Mouse (Mus musculus) midbrain, embryonic 10.5 days (tissue): Measurements from ENCODE around the gene Nme7. TPM values are rescaled to one million over a fixed set of nuclear protein-coding genes. Genes with fewer than 3 reads are reported as not detected.

ENCODE experiments used
- DNase-seq: peaks from one replicate; pipeline ENCODE4 v3.0.0-alpha.2; 2017; ENCODE audit warnings: low spot score
- H3K27ac ChIP-seq: fragments of 300-500 bp; sonication (generic); replicated peaks from 2 replicates; pipeline ENCODE4 v1.5.1; 2016; ENCODE audit warnings: mild to moderate bottlenecking
- H3K27me3 ChIP-seq: fragments of 300-500 bp; sonication (generic); 2 replicates; pipeline ENCODE4 v1.6.1; 2016; ENCODE audit warnings: low read depth, mild to moderate bottlenecking; ENCODE audit not compliant: poor library complexity, severe bottlenecking
- H3K36me3 ChIP-seq: fragments of 300-500 bp; sonication (generic); 2 replicates; pipeline ENCODE4 v1.6.1; 2016; ENCODE audit warnings: mild to moderate bottlenecking, moderate library complexity
- H3K4me1 ChIP-seq: fragments of 300-500 bp; sonication (generic); 2 replicates; pipeline ENCODE4 v1.6.1; 2016
- H3K4me3 ChIP-seq: fragments of 300-500 bp; sonication (generic); 2 replicates; pipeline ENCODE4 v1.5.1; 2016; ENCODE audit warnings: mild to moderate bottlenecking, moderate library complexity
- H3K9me3 ChIP-seq: fragments of 300-500 bp; sonication (generic); replicated peaks from 2 replicates; pipeline ENCODE4 v1.6.1; 2016; ENCODE audit warnings: mild to moderate bottlenecking
- WGBS: fragments of 180-500 bp; shearing (Covaris S2); methylation state at CpG from one replicate; pipeline ENCODE4 v1.1.7; 2016; 5-methylcytosine and 5-hydroxymethylcytosine counted together
- polyA plus RNA-seq: library from polyadenylated mRNA; unstranded; fragments of >200 nt; fragmentation: Nextera tagmentation; extraction: Ambion mirVana; gene quantifications from 2 replicates; pipeline ENCODE4 v1.2.1, GENCODE M21; 2016

The Nme7 gene
- polyA plus RNA-seq, 1 experiment from 2014 or later = 36.3 TPM

DNA sequence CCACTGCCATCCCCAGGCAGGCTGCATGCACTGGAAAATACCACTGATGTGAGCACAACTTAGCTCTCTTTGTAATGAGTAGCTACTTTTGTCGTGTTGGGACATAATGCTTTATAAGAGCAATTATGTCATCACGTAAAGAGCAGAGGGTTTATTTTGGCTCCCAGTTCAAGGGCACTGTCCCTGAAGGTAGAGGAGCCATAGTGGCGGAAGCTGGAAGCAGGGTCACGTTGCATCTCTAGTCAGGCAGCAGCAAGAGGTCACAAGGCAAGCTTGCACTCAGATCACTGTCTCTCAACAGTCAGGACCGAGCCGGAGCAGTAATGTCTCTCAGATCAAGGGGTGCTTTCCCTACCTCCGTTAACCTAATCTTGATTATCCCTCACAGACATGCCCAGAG lies 123.9 kb downstream of the Nme7 start:
- no peak overlapping the region for H3K27ac ChIP-seq
- H3K36me3 ChIP-seq = no peaks in the 10 kb centered on the region
- no peaks in the 10 kb centered on the region for H3K9me3 ChIP-seq
- no peaks in the 10 kb centered on the region for H3K4me1 ChIP-seq
- DNase-seq = no peak
- H3K4me3 ChIP-seq = no peak overlapping the region
- H3K27me3 ChIP-seq = no peaks in the 10 kb centered on the region
- WGBS = 85% methylated on average over 7 of the region's 7 CpGs

DNA sequence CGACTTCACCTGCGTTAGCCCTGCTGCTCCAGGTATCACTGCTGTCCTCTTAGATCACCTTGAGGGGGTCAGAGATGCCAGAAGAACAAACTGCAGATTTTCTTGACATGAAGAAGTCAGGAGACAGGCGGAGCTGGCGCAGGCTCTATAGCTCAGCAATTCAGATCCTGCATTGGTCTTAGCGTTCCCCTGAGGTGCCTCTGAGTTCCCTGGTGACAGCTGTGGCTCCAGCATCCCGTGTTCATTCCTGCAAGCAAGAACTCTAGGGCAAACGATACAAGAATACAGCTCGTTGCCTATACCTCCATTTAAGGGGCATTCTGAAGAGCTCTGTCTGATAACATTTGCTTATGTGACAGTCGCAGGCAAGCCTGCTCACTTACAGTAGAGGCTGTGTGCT lies 124.7 kb downstream of the Nme7 start:
- Histone ChIP-seq H3K4me1 (no peaks in the 10 kb centered on the region), H3K9me3 (no peaks in the 10 kb centered on the region), H3K27ac (no peak overlapping the region), H3K27me3 (no peaks in the 10 kb centered on the region), H3K36me3 (no peaks in the 10 kb centered on the region), H3K4me3 (no peak overlapping the region)
- DNase-seq = no peak
- 93% methylated on average over 9 of the region's 9 CpGs for WGBS

DNA sequence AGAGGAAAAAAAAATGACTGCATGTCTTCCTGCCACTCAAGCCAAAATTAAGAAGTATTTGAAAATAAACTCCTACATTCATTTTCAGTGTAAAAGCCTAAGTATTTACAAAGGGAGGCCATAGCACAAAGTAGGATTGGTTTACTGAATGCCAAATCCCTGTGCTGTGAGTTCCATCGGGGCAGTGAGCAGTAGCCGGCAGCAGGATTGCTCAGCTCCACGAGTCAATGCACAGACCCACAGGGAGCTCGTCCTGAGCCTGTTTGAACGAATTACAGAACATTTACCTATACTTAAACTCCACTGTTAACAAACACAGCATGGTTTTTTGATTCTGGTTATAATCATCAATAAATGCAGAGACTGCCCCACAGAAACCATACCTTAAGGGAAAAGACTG lies 128.7 kb downstream of the Nme7 start:
- DNase-seq = no peak
- no peaks in the 10 kb centered on the region for H3K4me1 ChIP-seq
- H3K27me3 ChIP-seq = no peaks in the 10 kb centered on the region
- H3K36me3 ChIP-seq = peaks cover 30% of the 10 kb centered on the region
- no peaks in the 10 kb centered on the region for H3K9me3 ChIP-seq
- H3K27ac ChIP-seq = no peak overlapping the region
- WGBS = 87% methylated on average over 5 of the region's 5 CpGs
- no peak overlapping the region for H3K4me3 ChIP-seq

DNA sequence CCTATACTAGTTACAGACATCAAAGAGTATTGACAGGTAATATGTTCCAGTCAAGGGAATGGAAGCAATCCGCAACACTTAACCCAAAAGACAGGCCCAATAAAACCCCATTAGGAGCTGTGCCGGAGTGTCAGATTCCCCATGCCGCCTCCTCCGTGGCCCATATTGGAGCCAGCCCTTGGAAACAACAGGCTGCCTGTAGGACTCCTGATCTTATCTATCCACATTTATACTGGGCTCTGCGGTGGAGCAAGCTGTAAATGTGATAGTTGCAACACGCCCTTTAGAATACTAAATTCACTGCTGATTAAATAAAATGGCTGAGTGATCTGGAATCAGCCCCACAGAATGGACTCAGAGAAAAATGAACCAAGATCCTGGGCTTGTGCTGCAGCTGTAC lies 130.1 kb downstream of the Nme7 start:
- WGBS = 88% methylated on average over 6 of the region's 6 CpGs
- Histone ChIP-seq H3K4me1 (no peaks in the 10 kb centered on the region), H3K9me3 (no peaks in the 10 kb centered on the region), H3K27me3 (no peaks in the 10 kb centered on the region), H3K36me3 (peaks cover 44% of the 10 kb centered on the region), H3K4me3 (no peak overlapping the region), H3K27ac (no peak overlapping the region)
- DNase-seq = no peak

DNA sequence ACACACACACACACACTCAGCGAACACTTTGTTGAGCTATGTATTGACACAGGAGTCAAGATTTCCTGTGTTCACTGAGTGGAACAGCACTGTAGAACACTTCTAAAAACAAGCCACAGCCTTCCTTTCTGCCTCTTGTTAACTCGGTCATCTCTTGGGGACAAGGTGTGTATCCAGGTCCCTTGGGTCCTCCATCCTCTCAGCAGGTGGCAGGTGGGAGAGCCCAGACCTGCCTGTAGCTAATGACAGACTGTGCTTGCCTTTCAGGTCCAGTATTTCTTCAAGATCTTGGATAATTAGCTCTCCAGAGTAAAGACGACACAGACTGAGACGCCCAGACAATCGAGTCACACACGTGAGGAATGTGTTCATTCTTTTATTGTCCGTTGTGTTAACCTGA lies 132.8 kb downstream of the Nme7 start:
- Histone ChIP-seq H3K36me3 (peaks cover 71% of the 10 kb centered on the region), H3K27ac (no peak overlapping the region)
- WGBS = 89% methylated on average over 7 of the region's 7 CpGs

DNA sequence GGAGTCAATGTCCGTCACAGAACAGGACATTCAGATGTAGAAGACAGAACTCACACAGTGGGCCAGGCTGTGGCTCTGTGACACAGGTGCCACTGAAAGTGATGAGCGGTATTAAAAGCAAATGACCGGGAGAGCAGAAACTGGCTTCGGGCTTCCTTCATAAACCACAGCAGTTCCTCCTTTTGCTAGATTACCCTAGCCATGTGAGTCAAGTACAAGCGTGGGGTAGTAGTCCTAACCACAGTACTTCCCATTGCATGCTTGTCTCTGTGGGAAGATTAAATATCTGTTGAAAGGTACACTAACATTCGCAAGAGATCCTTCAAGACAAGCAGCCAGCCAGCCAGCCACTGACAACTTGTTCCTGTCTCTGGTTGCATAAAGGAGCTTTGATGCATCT lies 136.3 kb downstream of the Nme7 start:
- DNase-seq = no peak
- Histone ChIP-seq H3K27me3 (no peaks in the 10 kb centered on the region), H3K4me3 (no peak overlapping the region), H3K4me1 (peaks cover 8% of the 10 kb centered on the region), H3K36me3 (peaks cover 96% of the 10 kb centered on the region), H3K9me3 (no peaks in the 10 kb centered on the region), H3K27ac (no peak overlapping the region)
- WGBS = 95% methylated on average over 6 of the region's 6 CpGs

More for the DNA sequence above, 132.8 kb downstream of the Nme7 start:
- H3K27me3 ChIP-seq = no peaks in the 10 kb centered on the region
- peaks cover 4% of the 10 kb centered on the region for H3K4me1 ChIP-seq
- no peak for DNase-seq
- no peaks in the 10 kb centered on the region for H3K9me3 ChIP-seq
- H3K4me3 ChIP-seq = no peak overlapping the region

DNA sequence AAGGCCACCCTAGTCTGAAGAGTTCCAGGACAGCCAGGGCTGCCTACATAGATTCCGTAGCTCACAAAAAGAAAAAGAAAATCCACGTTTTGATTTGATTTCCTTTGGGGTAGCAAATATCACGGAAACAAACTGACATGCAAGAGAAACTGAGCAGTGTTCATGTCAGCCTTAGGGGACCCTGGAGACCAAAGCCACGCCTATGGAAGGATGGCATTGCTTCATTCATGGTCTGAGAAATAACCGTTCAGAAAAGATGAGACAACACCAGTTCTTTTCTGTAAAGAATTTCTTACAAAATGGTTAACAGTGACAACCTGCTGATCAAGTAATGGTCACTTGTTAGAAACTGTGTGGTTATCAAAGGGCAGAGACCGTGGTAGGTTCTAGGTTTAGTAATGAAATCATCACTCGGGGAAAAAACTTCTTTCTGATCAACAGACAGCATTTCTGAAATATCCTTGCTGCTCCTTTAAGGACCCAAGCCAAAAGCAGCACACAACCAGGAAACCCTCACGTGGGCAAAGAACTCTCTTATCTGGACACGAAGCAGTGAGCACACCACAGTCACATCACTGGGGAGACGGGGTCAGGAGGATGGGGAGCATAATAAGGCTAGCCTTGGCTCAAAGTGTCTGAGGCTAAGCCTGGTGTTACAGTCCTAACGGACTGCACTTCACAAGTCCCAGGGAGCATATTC lies 136.9 kb downstream of the Nme7 start:
- WGBS = 90% methylated on average over 11 of the region's 11 CpGs
- peaks cover 8% of the 10 kb centered on the region for H3K4me1 ChIP-seq
- no peak overlapping the region for H3K4me3 ChIP-seq
- no peak for DNase-seq
- H3K27me3 ChIP-seq = no peaks in the 10 kb centered on the region
- no peak overlapping the region for H3K27ac ChIP-seq
- H3K36me3 ChIP-seq = peaks cover 90% of the 10 kb centered on the region
- no peaks in the 10 kb centered on the region for H3K9me3 ChIP-seq

DNA sequence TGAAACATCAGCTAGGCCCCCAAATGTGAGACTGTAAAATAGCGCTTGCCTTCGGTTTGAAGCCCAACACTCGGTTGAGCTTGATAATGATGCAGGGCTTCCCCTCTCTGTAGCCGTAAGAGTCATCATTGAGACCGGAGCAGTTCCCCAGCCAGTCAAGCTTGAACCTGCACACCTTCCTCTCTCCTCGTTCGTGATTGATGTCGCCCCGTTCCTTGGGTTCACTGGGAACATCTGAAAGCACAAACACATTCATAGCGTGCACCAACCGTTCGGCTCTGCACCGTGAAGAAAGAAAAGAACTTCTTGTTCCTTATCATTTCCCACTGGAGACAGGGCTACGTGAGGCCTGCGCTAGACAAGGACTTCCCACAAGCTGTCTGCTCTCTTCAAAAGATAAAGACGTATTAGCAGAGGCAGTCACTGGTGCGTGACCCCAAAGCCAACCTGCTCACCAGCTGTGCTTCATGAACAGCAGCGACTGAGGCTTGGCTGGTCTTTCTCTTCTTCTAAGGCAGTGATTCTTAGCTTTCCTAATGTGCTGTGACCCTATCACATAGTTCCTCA lies 137.6 kb downstream of the Nme7 start:
- Histone ChIP-seq H3K4me1 (peaks cover 8% of the 10 kb centered on the region), H3K4me3 (no peak overlapping the region), H3K36me3 (peaks cover 83% of the 10 kb centered on the region), H3K27me3 (no peaks in the 10 kb centered on the region), H3K27ac (no peak overlapping the region), H3K9me3 (no peaks in the 10 kb centered on the region)
- WGBS = 67% methylated on average over 18 of the region's 18 CpGs
- no peak for DNase-seq

DNA sequence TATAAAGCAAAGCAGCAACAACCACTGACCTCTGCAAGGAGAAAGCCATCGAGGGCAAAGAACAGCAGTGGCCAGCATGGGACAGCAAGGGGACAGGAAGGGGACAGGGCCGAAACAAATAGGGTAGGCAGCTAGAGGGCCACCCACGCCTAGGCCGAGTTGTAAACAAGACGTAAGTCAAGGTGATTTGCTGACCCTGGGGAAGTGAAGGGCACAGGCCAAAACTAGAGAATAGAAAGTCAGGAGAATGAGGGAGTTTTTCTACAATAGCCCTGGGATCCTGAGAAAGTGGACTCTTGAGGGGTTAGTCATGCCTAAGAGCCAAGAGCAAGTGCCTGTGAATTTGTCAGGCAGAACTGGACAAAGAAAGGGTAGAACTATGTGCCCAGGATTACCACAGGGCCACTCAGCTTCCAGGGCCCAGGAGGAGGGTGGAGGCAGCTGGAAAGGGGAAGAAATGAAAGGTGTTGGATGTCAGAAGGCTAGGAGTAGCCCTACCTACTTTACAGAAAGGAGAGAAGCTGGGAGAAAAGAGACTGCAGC lies 141.8 kb downstream of the Nme7 start:
- Histone ChIP-seq H3K27me3 (no peaks in the 10 kb centered on the region), H3K36me3 (peaks cover 59% of the 10 kb centered on the region), H3K27ac (no peak overlapping the region), H3K4me3 (no peak overlapping the region), H3K9me3 (no peaks in the 10 kb centered on the region), H3K4me1 (peaks cover 8% of the 10 kb centered on the region)
- WGBS = 82% methylated on average over 5 of the region's 5 CpGs
- DNase-seq = no peak

DNA sequence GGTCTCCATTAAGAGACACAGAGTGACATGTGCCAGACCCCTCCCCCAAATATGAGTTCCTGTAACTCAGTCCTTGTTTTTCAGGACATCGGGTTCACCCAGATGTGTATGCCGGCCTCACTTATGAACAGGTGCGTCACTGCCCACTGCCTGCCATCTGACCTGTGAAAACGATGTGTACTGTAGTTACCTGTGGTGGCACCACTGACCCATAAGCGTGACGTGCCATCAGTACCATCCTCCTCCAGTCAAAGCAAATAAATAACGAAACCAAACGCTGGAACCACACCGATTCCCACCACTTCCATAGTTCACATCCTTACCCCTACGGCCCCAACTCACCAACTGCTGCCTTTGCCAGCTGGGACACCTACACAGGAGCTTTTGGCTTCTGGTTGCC lies 142.6 kb downstream of the Nme7 start:
- 95% methylated on average over 10 of the region's 10 CpGs for WGBS
- Histone ChIP-seq H3K4me1 (peaks cover 5% of the 10 kb centered on the region), H3K27ac (no peak overlapping the region), H3K9me3 (no peaks in the 10 kb centered on the region), H3K4me3 (no peak overlapping the region), H3K27me3 (no peaks in the 10 kb centered on the region), H3K36me3 (peaks cover 59% of the 10 kb centered on the region)
- DNase-seq = no peak

DNA sequence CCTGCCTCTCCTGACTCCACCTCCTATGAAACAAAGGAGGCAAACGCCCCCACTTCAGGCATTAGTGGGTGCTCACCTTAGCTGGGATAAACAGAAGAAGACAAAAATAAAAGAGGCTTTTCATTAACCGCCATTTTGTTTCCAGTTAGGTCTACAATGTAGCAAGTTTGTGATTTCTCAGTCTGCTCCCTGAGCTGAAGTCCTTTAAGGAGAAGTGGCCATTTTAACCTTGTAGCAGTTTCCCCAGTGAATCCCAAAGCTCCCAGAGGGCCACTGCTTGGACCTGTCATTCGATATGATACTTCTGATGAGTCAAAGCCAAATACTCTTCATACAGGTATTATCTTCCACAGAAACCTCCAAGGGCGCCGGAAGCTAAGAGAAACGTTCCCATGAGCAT lies 143.6 kb downstream of the Nme7 start:
- no peaks in the 10 kb centered on the region for H3K27me3 ChIP-seq
- no peak overlapping the region for H3K27ac ChIP-seq
- peaks cover 58% of the 10 kb centered on the region for H3K36me3 ChIP-seq
- 90% methylated on average over 6 of the region's 6 CpGs for WGBS
- no peaks in the 10 kb centered on the region for H3K4me1 ChIP-seq
- DNase-seq = no peak
- H3K9me3 ChIP-seq = no peaks in the 10 kb centered on the region
- no peak overlapping the region for H3K4me3 ChIP-seq

DNA sequence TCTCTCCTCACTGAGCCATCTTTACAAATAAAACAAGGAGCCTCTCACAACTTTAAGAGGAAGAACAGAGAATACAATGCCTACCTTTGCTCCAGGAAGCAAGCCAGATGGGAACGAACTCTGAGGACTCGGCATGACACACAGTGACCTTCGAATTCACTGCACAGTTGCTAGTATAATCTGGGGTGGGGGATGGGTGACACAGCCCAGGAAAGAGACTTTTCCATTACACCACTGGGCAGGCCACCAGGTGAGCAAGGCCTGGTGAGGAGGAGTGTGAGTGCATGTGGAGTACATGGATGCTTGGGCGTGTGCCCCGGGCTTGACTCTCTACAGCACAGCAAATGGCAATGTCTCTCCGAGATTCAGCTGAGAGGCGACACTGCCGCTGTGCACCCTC lies 145.7 kb downstream of the Nme7 start:
- no peaks in the 10 kb centered on the region for H3K9me3 ChIP-seq
- H3K36me3 ChIP-seq = peaks cover 49% of the 10 kb centered on the region
- no peak for DNase-seq
- H3K4me3 ChIP-seq = no peak overlapping the region
- WGBS = 91% methylated on average over 8 of the region's 8 CpGs
- no peaks in the 10 kb centered on the region for H3K27me3 ChIP-seq
- H3K4me1 ChIP-seq = peaks cover 6% of the 10 kb centered on the region
- H3K27ac ChIP-seq = no peak overlapping the region

DNA sequence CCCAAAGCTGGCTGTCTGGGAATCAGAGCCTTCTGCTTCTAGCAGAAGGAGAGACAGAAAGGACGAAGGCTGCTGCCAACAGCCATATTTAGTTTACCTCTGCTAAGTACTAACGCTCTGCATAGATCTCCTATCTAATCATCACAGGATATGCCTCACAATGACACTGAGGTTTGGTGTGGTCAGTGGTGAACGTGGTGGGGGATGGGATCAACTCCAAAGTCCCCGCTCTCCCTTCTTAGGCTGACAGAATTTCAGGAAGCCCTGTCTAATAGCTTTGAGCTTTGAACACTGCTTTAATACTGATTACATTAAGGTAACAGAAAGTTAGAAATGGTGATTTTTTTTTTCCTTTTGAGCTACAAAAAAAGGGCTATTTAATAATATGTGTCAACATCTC lies 146.3 kb downstream of the Nme7 start:
- H3K36me3 ChIP-seq = peaks cover 46% of the 10 kb centered on the region
- no peaks in the 10 kb centered on the region for H3K9me3 ChIP-seq
- WGBS = 86% methylated on average over 4 of the region's 4 CpGs
- H3K27me3 ChIP-seq = no peaks in the 10 kb centered on the region
- peaks cover 12% of the 10 kb centered on the region for H3K4me1 ChIP-seq
- no peak overlapping the region for H3K4me3 ChIP-seq
- no peak overlapping the region for H3K27ac ChIP-seq
- no peak for DNase-seq
